Mouse (Mus musculus): ENCODE data around the gene Msi2. TPM values are rescaled to one million over a fixed set of nuclear protein-coding genes. Genes with fewer than 3 reads are reported as not detected.

The Msi2 gene
- polyA plus RNA-seq, 1 experiment from 2014 or later = 15.9 TPM

- no peaks in the 10 kb centered on the region for H3K27me3 ChIP-seq (ENCODE audit: insufficient read depth, poor library complexity, severe bottlenecking)
- H3K4me1 ChIP-seq = peaks cover 51% of the 10 kb centered on the region
- no peaks in the 10 kb centered on the region for H3K9me3 ChIP-seq
- peaks cover 21% of the 10 kb centered on the region for H3K36me3 ChIP-seq
- no peak for DNase-seq (ENCODE audit: low spot score)
- no peak overlapping the region for H3K27ac ChIP-seq
- H3K4me3 ChIP-seq = no peak overlapping the region
- 87% methylated on average over 4 of the region's 4 CpGs for WGBS
Observed at GRCm38 (mm10) chr11:88372589-88372988, 345.7 kb downstream of the Msi2 start.

DNA sequence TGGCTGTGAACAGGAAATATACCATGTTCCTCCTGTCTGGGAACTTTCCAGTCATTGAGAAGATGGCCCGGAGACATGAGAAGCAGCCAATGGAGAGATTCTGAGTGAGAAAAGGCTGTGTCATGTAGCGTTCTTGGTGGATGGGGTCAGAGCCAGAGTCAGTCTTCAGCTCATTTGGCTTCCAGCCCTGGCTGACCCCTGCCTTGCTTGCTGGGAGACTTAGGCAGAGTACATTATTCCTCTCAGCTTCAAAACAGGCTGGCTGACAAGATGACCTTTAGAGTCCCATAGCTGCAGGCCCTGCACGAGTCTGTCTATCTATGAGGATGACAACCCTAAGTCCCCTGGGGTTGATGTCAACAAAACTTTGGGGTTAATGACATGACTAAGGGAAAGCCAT, 348.4 kb downstream of the Msi2 start:
- Histone ChIP-seq H3K36me3 (peaks cover 32% of the 10 kb centered on the region), H3K9me3 (no peaks in the 10 kb centered on the region), H3K27ac (no peak overlapping the region; the same call in 1 of the 2 replicates), H3K4me3 (no peak overlapping the region), H3K4me1 (peaks cover 62% of the 10 kb centered on the region), H3K27me3 (ENCODE audit: insufficient read depth, poor library complexity, severe bottlenecking) (no peaks in the 10 kb centered on the region)
- WGBS = 57% methylated on average over 3 of the region's 3 CpGs
- DNase-seq (ENCODE audit: low spot score) = no peak

- H3K27me3 ChIP-seq (ENCODE audit: insufficient read depth, poor library complexity, severe bottlenecking) = no peaks in the 10 kb centered on the region
- DNase-seq (ENCODE audit: low spot score) = no peak
- H3K4me3 ChIP-seq = no peak overlapping the region
- H3K36me3 ChIP-seq = peaks cover 40% of the 10 kb centered on the region
- 68% methylated on average over 4 of the region's 4 CpGs for WGBS
- no peak overlapping the region for H3K27ac ChIP-seq
- peaks cover 74% of the 10 kb centered on the region for H3K4me1 ChIP-seq
- no peaks in the 10 kb centered on the region for H3K9me3 ChIP-seq
Observed at GRCm38 (mm10) chr11:88367501-88367900, 350.8 kb downstream of the Msi2 start.

DNA sequence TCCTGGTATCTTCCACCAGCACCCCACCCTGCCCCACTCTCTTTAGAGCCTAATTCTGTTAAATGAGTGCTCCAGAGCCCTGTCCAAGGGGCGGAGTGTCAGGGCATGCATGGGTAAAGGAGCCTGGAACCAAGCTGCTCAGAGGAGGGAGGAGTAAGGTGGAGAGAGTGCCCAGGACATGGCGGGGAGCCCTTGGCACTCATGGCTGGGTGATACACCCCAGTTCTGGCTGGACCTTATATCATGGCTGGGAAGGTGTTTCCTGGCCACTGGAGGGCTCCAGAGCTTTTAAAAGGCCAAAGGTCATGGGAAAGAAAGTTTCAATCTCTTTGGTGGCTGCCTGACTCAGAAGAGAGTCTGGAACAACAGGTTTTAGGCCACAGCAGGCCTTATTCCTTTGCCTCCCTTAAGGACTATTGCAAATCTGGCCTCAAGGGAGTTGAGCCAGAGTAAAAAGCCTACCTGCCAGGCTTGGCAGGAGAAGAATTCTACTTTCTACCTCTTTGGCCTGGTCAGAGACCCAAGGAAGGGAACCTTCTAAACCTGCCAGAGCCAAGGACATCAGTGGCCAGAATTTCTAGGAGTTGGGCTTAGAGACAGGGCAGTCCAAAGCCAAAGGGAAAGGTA, 352.3 kb downstream of the Msi2 start:
- no peaks in the 10 kb centered on the region for H3K9me3 ChIP-seq
- no peak for DNase-seq (ENCODE audit: low spot score)
- H3K4me3 ChIP-seq = no peak overlapping the region
- no peaks in the 10 kb centered on the region for H3K27me3 ChIP-seq (ENCODE audit: insufficient read depth, poor library complexity, severe bottlenecking)
- WGBS = 92% methylated on average over 2 of the region's 2 CpGs
- H3K4me1 ChIP-seq = peaks cover 76% of the 10 kb centered on the region
- H3K36me3 ChIP-seq = peaks cover 45% of the 10 kb centered on the region
- H3K27ac ChIP-seq = peak overlapping the region; percentile 18; the same call in 1 of the 2 replicates

GRCm38 (mm10) chr11:88364231-88364630, 354.1 kb downstream of the Msi2 start:
- Histone ChIP-seq H3K36me3 (peaks cover 48% of the 10 kb centered on the region), H3K4me1 (peaks cover 78% of the 10 kb centered on the region), H3K9me3 (no peaks in the 10 kb centered on the region), H3K4me3 (no peak overlapping the region), H3K27me3 (ENCODE audit: insufficient read depth, poor library complexity, severe bottlenecking) (no peaks in the 10 kb centered on the region), H3K27ac (peak overlapping the region; percentile 29; the same call in 1 of the 2 replicates)
- 84% methylated on average over 3 of the region's 3 CpGs for WGBS
- no peak for DNase-seq (ENCODE audit: low spot score)

DNA sequence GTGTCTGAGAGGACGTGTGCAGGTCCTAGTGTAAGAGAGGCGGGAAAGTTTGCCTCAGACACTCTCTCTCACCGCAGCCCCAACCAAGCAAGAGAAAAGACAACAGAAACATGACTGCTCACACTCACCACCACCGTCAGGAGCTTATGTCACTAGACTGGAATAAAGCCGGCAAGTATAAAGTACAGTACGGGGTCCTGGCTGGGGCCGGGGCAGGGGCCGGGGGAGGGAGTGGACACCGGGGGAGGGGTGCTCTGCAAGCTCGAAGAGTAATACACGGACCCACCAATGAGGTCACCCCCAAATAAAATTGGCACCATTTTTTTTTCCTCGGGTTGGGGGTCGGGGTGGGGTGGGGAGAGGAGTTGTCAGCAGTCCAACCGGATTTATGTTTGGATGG, 354.8 kb downstream of the Msi2 start:
- Histone ChIP-seq H3K9me3 (no peaks in the 10 kb centered on the region), H3K4me3 (no peak overlapping the region), H3K27ac (no peak overlapping the region), H3K27me3 (ENCODE audit: insufficient read depth, poor library complexity, severe bottlenecking) (no peaks in the 10 kb centered on the region), H3K36me3 (peaks cover 48% of the 10 kb centered on the region), H3K4me1 (peaks cover 80% of the 10 kb centered on the region)
- 75% methylated on average over 14 of the region's 14 CpGs for WGBS
- no peak for DNase-seq (ENCODE audit: low spot score)

GRCm38 (mm10) chr11:88359736-88360135, 358.6 kb downstream of the Msi2 start:
- DNase-seq (ENCODE audit: low spot score) = no peak
- H3K27me3 ChIP-seq (ENCODE audit: insufficient read depth, poor library complexity, severe bottlenecking) = no peaks in the 10 kb centered on the region
- no peak overlapping the region for H3K4me3 ChIP-seq
- H3K27ac ChIP-seq = peak overlapping the region; percentile 80
- peaks cover 79% of the 10 kb centered on the region for H3K4me1 ChIP-seq
- 38% methylated on average over 7 of the region's 7 CpGs for WGBS
- no peaks in the 10 kb centered on the region for H3K9me3 ChIP-seq
- peaks cover 31% of the 10 kb centered on the region for H3K36me3 ChIP-seq

GRCm38 (mm10) chr11:88357325-88357724, 361.0 kb downstream of the Msi2 start:
- 48% methylated on average over 9 of the region's 9 CpGs for WGBS

DNA sequence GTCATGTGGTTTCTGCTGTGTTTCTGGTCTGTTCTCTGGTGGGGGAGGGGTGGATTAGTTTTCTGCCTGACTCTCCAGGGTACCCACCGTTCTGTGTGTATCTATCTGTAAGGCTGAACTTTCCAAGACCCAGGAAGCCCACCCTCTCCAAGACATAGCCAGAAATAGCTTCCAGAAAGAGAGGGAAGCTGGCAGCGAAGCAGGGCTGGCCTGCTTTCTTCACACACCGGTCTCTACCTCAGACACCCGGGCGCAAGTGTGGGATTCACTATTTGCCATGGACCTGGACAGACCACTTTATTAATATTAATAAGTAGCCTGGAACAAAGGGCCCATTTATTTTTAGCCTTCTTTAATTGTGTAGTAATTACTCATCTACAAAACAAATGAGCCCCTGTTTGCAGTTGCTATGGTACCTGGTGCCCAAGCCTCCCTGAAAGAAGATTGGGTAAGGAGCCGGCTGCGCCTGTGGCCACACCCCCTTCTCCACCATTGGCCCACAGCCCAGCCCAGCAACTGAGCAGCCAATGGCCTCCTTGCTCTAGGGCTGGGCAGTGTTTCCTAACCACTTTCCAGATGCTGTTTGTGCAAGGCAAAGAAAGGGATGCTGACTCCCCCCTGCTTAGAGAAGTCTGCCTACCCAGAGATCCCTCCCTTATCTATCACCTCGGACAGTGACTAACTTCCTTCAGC, 361.6 kb downstream of the Msi2 start:
- peak overlapping the region; percentile 73; the same call in 1 of the 2 replicates for H3K27ac ChIP-seq
- H3K4me1 ChIP-seq = peaks cover 71% of the 10 kb centered on the region
- H3K36me3 ChIP-seq = peaks cover 27% of the 10 kb centered on the region
- H3K4me3 ChIP-seq = 0 out of 2 replicates have a peak overlapping the region, but pooled peaks have one; percentile 2
- no peaks in the 10 kb centered on the region for H3K9me3 ChIP-seq
- 48% methylated on average over 8 of the region's 8 CpGs for WGBS
- peak; percentile 87 for DNase-seq (ENCODE audit: low spot score)
- no peaks in the 10 kb centered on the region for H3K27me3 ChIP-seq (ENCODE audit: insufficient read depth, poor library complexity, severe bottlenecking)

More at GRCm38 (mm10) chr11:88357325-88357724, 361.0 kb downstream of the Msi2 start:
- no peaks in the 10 kb centered on the region for H3K9me3 ChIP-seq
- peaks cover 29% of the 10 kb centered on the region for H3K36me3 ChIP-seq
- peaks cover 68% of the 10 kb centered on the region for H3K4me1 ChIP-seq
- DNase-seq (ENCODE audit: low spot score) = no peak
- 0 out of 2 replicates have a peak overlapping the region, but pooled peaks have one; percentile 2 for H3K4me3 ChIP-seq
- H3K27me3 ChIP-seq (ENCODE audit: insufficient read depth, poor library complexity, severe bottlenecking) = no peaks in the 10 kb centered on the region
- peak overlapping the region; percentile 73 for H3K27ac ChIP-seq

DNA sequence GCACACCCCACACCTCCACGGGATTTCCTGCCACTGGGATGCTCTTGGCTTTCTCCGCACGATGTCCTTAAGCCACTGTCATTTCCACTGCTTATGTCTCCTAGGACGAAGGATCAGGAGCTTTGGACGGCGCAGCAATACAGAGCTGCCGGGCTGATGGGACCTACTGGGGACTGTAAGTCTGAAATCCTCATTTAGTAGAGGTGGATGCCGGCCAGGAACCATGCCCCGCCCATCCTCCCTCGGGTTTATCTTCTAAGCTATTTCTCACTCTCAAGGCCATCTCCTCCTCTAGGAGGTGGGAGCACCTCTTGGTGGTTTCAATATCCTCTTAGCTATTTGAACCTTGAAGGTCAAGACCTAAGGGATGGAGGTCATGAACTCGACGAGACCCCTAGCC, 362.3 kb downstream of the Msi2 start:
- Histone ChIP-seq H3K4me1 (peaks cover 73% of the 10 kb centered on the region), H3K27me3 (ENCODE audit: insufficient read depth, poor library complexity, severe bottlenecking) (no peaks in the 10 kb centered on the region), H3K27ac (no peak overlapping the region), H3K9me3 (no peaks in the 10 kb centered on the region), H3K4me3 (no peak overlapping the region), H3K36me3 (peaks cover 21% of the 10 kb centered on the region)
- DNase-seq (ENCODE audit: low spot score) = no peak
- WGBS = 77% methylated on average over 12 of the region's 12 CpGs

DNA sequence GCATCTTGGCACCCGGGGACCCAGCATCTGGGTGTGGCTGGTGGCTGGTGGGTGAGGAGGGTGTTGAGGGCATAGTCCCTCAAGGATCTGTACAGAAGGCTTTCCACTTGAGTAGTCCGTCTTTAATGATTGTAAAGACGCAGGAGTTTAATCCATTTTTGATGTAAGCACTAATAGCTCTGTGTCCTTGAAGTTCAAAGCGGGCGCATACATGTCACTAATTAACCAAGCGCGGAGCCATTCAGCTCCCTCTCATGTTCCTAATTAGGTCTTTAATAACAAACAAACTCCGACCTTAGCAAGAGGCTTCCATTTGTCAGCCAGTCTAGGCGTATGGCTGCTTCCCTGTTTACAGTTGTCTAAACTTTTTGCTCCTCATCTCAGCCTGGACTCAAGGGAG, 363.5 kb downstream of the Msi2 start:
- H3K27ac ChIP-seq = no peak overlapping the region

DNA sequence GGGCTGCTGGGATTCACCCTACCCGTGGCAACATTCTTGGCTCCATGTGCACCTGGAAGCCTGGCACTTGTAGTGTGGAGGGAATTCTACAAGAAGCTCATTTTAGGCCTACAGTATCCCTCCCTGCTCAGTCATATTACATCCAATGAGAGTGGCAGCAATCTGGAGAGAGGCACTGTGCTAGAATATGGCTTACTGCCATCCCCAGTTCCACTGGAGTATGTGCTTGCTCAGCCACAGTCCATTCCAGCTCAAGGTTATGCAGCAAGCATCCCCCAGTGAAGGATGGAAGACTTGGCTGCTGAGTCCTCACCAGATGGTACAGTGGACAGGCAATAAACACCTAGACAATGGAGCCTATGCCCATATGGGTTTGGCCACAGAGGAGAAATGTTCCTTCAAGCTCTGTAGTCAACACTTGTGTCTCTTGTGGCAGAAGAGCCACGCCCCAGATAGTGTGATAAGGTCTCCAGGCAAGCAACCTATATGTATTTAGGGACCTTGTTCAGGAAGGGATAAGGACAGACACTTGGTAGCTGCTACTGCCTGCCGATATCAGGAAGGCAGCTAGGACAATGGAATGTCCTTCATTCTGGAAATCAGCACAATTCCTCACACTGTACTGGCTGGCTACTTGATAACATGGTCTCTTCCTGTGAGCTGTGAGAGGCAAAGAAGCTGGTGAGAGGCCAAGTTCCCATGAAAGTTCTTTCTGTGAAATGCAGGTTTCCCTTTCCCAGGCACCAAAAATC, 366.4 kb downstream of the Msi2 start:
- H3K4me1 ChIP-seq = peaks cover 40% of the 10 kb centered on the region
- no peak overlapping the region for H3K4me3 ChIP-seq
- peaks cover 36% of the 10 kb centered on the region for H3K36me3 ChIP-seq
- DNase-seq (ENCODE audit: low spot score) = no peak
- H3K27me3 ChIP-seq (ENCODE audit: insufficient read depth, poor library complexity, severe bottlenecking) = no peaks in the 10 kb centered on the region
- H3K9me3 ChIP-seq = no peaks in the 10 kb centered on the region
- H3K27ac ChIP-seq = peak overlapping the region; percentile 25; the same call in 1 of the 2 replicates
- WGBS = 49% methylated on average over 3 of the region's 3 CpGs

More for the DNA sequence above, 363.5 kb downstream of the Msi2 start:
- Histone ChIP-seq H3K4me1 (peaks cover 69% of the 10 kb centered on the region), H3K4me3 (no peak overlapping the region), H3K36me3 (peaks cover 19% of the 10 kb centered on the region), H3K9me3 (no peaks in the 10 kb centered on the region), H3K27me3 (ENCODE audit: insufficient read depth, poor library complexity, severe bottlenecking) (no peaks in the 10 kb centered on the region)
- DNase-seq (ENCODE audit: low spot score) = no peak
- WGBS = 92% methylated on average over 9 of the region's 9 CpGs

DNA sequence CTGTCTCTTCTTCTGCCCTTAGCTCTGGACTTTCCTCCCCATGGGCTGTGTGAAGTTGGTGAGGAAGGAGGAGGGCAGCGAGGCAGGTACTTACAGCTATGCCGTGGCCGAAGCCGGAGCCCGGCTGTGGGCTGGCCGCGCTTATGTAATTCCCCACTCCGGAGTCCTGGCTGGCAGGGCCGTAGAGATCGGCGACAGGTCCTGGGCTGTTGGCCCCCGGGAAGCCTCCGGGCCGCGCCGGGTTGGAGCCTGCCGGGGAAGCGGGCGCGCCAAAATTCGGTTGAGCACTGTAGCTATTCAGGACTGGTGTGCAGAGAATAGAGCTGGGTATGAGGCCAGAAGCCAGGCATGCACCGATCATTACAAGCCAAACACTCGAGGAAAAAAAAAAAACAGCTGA, 369.6 kb downstream of the Msi2 start:
- Histone ChIP-seq H3K9me3 (no peaks in the 10 kb centered on the region), H3K4me3 (no peak overlapping the region), H3K4me1 (peaks cover 30% of the 10 kb centered on the region), H3K27ac (no peak overlapping the region), H3K36me3 (peaks cover 41% of the 10 kb centered on the region), H3K27me3 (ENCODE audit: insufficient read depth, poor library complexity, severe bottlenecking) (no peaks in the 10 kb centered on the region)
- WGBS = 80% methylated on average over 23 of the region's 23 CpGs
- no peak for DNase-seq (ENCODE audit: low spot score)
